Mouse (Mus musculus): ENCODE measurements around the gene Gm12184.
"Not testable (repeated sequence)": the region's sequence is repeated elsewhere in the genome, so short reads cannot be mapped to it uniquely, and the experiment has no call there.

Gene Gm12184

GRCm38 (mm10) chr11:48825979-48826751 lies at the start of gene Gm12184, which contains the start of gene Trim7:
Gene Gm12184 (minus strand): TSS chr11:48826655.
Gene Trim7 (plus strand): TSS chr11:48826140.
- not testable (repeated sequence) for DNase-seq (ENCODE audit: low read depth, low spot score)

- DNase-seq (ENCODE audit: low read depth, low spot score): not testable (repeated sequence)
Measured at GRCm38 (mm10) chr11:48875343-48875837, 48.9 kb upstream of the Gm12184 start.

- DNase-seq (ENCODE audit: low read depth, low spot score): no peak
Measured at GRCm38 (mm10) chr11:48874465-48874864, 48.0 kb upstream of the Gm12184 start.

GRCm38 (mm10) chr11:48873591-48874290 lies 47.3 kb upstream of the Gm12184 start:
- DNase-seq (ENCODE audit: low read depth, low spot score): no peak

- no peak for DNase-seq (ENCODE audit: low read depth, low spot score)
Measured at GRCm38 (mm10) chr11:48872695-48873300, 46.3 kb upstream of the Gm12184 start.

GRCm38 (mm10) chr11:48871817-48872541 lies 45.5 kb upstream of the Gm12184 start:
- no peak for DNase-seq (ENCODE audit: low read depth, low spot score)

GRCm38 (mm10) chr11:48871201-48871772 lies 44.8 kb upstream of the Gm12184 start, which contains the start of gene Irgm1:
Gene Irgm1 (minus strand): TSS chr11:48871683.
- DNase-seq (ENCODE audit: low read depth, low spot score): no peak

GRCm38 (mm10) chr11:48870781-48871180 lies 44.3 kb upstream of the Gm12184 start:
- no peak for DNase-seq (ENCODE audit: low read depth, low spot score)

- DNase-seq (ENCODE audit: low read depth, low spot score): no peak
Measured at GRCm38 (mm10) chr11:48869380-48870110, 43.1 kb upstream of the Gm12184 start.

- no peak for DNase-seq (ENCODE audit: low read depth, low spot score)
Measured at GRCm38 (mm10) chr11:48866481-48866880, 40.0 kb upstream of the Gm12184 start.

- no peak for DNase-seq (ENCODE audit: low read depth, low spot score)
Measured at GRCm38 (mm10) chr11:48863808-48864207, 37.4 kb upstream of the Gm12184 start.

GRCm38 (mm10) chr11:48862784-48863319 lies 36.4 kb upstream of the Gm12184 start:
- DNase-seq (ENCODE audit: low read depth, low spot score): no peak

- DNase-seq (ENCODE audit: low read depth, low spot score): no peak
Measured at GRCm38 (mm10) chr11:48859014-48859413, 32.6 kb upstream of the Gm12184 start.

- DNase-seq (ENCODE audit: low read depth, low spot score): no peak
Measured at GRCm38 (mm10) chr11:48853474-48854180, 27.2 kb upstream of the Gm12184 start.

GRCm38 (mm10) chr11:48852624-48853473 lies 26.4 kb upstream of the Gm12184 start:
- no peak for DNase-seq (ENCODE audit: low read depth, low spot score)

- DNase-seq (ENCODE audit: low read depth, low spot score): no peak
Measured at GRCm38 (mm10) chr11:48852190-48852589, 25.7 kb upstream of the Gm12184 start.

- DNase-seq (ENCODE audit: low read depth, low spot score): no peak
Measured at GRCm38 (mm10) chr11:48851270-48851995, 25.0 kb upstream of the Gm12184 start.

- no peak for DNase-seq (ENCODE audit: low read depth, low spot score)
Measured at GRCm38 (mm10) chr11:48850240-48850639, 23.8 kb upstream of the Gm12184 start.
